Mouse (Mus musculus) fibroblast of lung, adult 2 months (primary cell): ENCODE results near the gene Fam160a1.

Experiments used
- DNase-seq: peaks from one replicate; pipeline ENCODE4 v3.0.0-alpha.2; 2011; ENCODE audit warnings: low read depth

The Fam160a1 gene

GRCm38 (mm10) chr3:85827283-85827682 is 10.2 kb upstream of the Fam160a1 start:
- no peak for DNase-seq

- DNase-seq = no peak
Observed at GRCm38 (mm10) chr3:85820839-85821548, 3.9 kb upstream of the Fam160a1 start.

- DNase-seq = no peak
Observed at GRCm38 (mm10) chr3:85819319-85819718, 2.2 kb upstream of the Fam160a1 start.

- peak; percentile 88 for DNase-seq
Observed at GRCm38 (mm10) chr3:85814241-85814640, 2.9 kb downstream of the Fam160a1 start.

- DNase-seq = no peak
Observed at GRCm38 (mm10) chr3:85813101-85814014, 3.7 kb downstream of the Fam160a1 start.

GRCm38 (mm10) chr3:85812010-85812409 is 5.1 kb downstream of the Fam160a1 start:
- DNase-seq = no peak

GRCm38 (mm10) chr3:85793166-85793565 is 23.9 kb downstream of the Fam160a1 start:
- no peak for DNase-seq

- no peak for DNase-seq
Observed at GRCm38 (mm10) chr3:85789748-85790147, 27.3 kb downstream of the Fam160a1 start.

- no peak for DNase-seq
Observed at GRCm38 (mm10) chr3:85786501-85786900, 30.6 kb downstream of the Fam160a1 start.

GRCm38 (mm10) chr3:85780906-85781305 is 36.2 kb downstream of the Fam160a1 start:
- no peak for DNase-seq

- no peak for DNase-seq
Observed at GRCm38 (mm10) chr3:85780332-85780731, 36.8 kb downstream of the Fam160a1 start.

GRCm38 (mm10) chr3:85777841-85778240 is 39.2 kb downstream of the Fam160a1 start:
- no peak for DNase-seq

- no peak for DNase-seq
Observed at GRCm38 (mm10) chr3:85777356-85777755, 39.7 kb downstream of the Fam160a1 start.

GRCm38 (mm10) chr3:85776707-85777106 is 40.4 kb downstream of the Fam160a1 start:
- no peak for DNase-seq

- DNase-seq = no peak
Observed at GRCm38 (mm10) chr3:85776126-85776525, 41.0 kb downstream of the Fam160a1 start.

GRCm38 (mm10) chr3:85773886-85774285 is 43.2 kb downstream of the Fam160a1 start:
- no peak for DNase-seq

- no peak for DNase-seq
Observed at GRCm38 (mm10) chr3:85773425-85773824, 43.7 kb downstream of the Fam160a1 start.

- DNase-seq = no peak
Observed at GRCm38 (mm10) chr3:85764937-85765337, 52.2 kb downstream of the Fam160a1 start.

GRCm38 (mm10) chr3:85764008-85764834 is 52.9 kb downstream of the Fam160a1 start:
- DNase-seq = peak; percentile 20

GRCm38 (mm10) chr3:85757944-85758343 is 59.1 kb downstream of the Fam160a1 start:
- DNase-seq = no peak

- no peak for DNase-seq
Observed at GRCm38 (mm10) chr3:85757435-85757834, 59.7 kb downstream of the Fam160a1 start.

GRCm38 (mm10) chr3:85749348-85749747 is 67.7 kb downstream of the Fam160a1 start:
- no peak for DNase-seq
